Mouse (Mus musculus) testis, adult 2 months (tissue): ENCODE results near the gene Gas2. TPM values are rescaled to one million over a fixed set of nuclear protein-coding genes. Genes with fewer than 3 reads are reported as not detected.

ENCODE experiments used
- H3K27ac ChIP-seq: fragments of 200-500 bp; 2 replicates; pipeline ENCODE4 v1.5.1; 2012; ENCODE audit warnings: low read depth, low read length; ENCODE audit not compliant: control insufficient read depth, insufficient read depth
- H3K27me3 ChIP-seq: fragments of 200-500 bp; 2 replicates; pipeline ENCODE4 v1.6.1; 2012; ENCODE audit warnings: mild to moderate bottlenecking, low read length, moderate library complexity; ENCODE audit not compliant: control insufficient read depth, insufficient read depth
- H3K36me3 ChIP-seq: fragments of 200-500 bp; 2 replicates; pipeline ENCODE4 v1.6.1; 2012; ENCODE audit warnings: mild to moderate bottlenecking, low read length; ENCODE audit not compliant: control insufficient read depth, insufficient read depth
- H3K4me1 ChIP-seq: fragments of 200-500 bp; 2 replicates; pipeline ENCODE4 v1.6.1; 2012; ENCODE audit warnings: low read length; ENCODE audit not compliant: control insufficient read depth, insufficient read depth
- H3K4me3 ChIP-seq: fragments of 200-500 bp; 2 replicates; pipeline ENCODE4 v1.5.1; 2012; ENCODE audit warnings: low read depth, mild to moderate bottlenecking, low read length, moderate library complexity, mixed read lengths; ENCODE audit not compliant: control insufficient read depth
- CTCF ChIP-seq: fragments of 200-500 bp; IDR thresholded peaks from 2 replicates; pipeline ENCODE4 v1.5.1; 2012; ENCODE audit warnings: low read depth, mild to moderate bottlenecking, inconsistent platforms, low read length, moderate library complexity; ENCODE audit not compliant: control insufficient read depth, insufficient read depth, insufficient replicate concordance
- POLR2A ChIP-seq: fragments of 200-500 bp; IDR thresholded peaks from 2 replicates; pipeline ENCODE4 v1.6.1; 2012; ENCODE audit warnings: low read depth, mild to moderate bottlenecking, inconsistent platforms, low read length, moderate library complexity; ENCODE audit not compliant: control insufficient read depth
- polyA plus RNA-seq: library from polyadenylated mRNA; depleted of rRNA; stranded (reverse); fragments of >200 nt; gene quantifications from 2 replicates; pipeline ENCODE4 v1.2.3, GENCODE M21; 2012

The Gas2 gene
- polyA plus RNA-seq, 1 experiment = 4.7 TPM

DNA sequence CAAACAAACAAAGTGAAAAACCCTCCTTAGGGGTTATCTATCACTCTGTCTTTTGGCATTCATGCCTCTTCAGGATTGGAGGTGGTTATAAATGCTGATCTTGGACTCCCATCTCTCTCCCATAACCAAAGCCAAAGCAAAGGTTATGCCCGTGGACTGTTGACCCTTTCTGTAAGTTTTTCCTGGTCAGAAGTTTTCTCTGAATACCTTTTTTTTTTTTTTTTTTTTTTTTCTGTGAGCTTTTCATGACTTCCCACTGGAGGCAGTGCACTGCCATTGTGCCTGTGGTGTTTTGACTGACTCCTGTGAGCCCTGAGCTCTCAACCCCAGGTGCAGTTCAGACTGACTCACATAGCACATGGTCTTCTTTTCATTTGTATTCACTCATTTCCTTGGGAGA lies 6.2 kb downstream of the Gas2 start:
- Histone ChIP-seq H3K27ac (no peak overlapping the region), H3K4me1 (no peaks in the 10 kb centered on the region), H3K36me3 (no peaks in the 10 kb centered on the region; the same call in 1 of the 2 replicates), H3K27me3 (no peaks in the 10 kb centered on the region), H3K4me3 (no peak overlapping the region)
- no peak for TF ChIP-seq CTCF
- TF ChIP-seq POLR2A = no peak

GRCm38 (mm10) chr7:51872041-51872440 lies 10.2 kb downstream of the Gas2 start:
- H3K4me1 ChIP-seq = no peaks in the 10 kb centered on the region
- H3K27me3 ChIP-seq = no peaks in the 10 kb centered on the region
- TF ChIP-seq POLR2A (no peak), CTCF (no peak)
- no peak overlapping the region for H3K4me3 ChIP-seq
- no peak overlapping the region for H3K27ac ChIP-seq
- H3K36me3 ChIP-seq = no peaks in the 10 kb centered on the region

DNA sequence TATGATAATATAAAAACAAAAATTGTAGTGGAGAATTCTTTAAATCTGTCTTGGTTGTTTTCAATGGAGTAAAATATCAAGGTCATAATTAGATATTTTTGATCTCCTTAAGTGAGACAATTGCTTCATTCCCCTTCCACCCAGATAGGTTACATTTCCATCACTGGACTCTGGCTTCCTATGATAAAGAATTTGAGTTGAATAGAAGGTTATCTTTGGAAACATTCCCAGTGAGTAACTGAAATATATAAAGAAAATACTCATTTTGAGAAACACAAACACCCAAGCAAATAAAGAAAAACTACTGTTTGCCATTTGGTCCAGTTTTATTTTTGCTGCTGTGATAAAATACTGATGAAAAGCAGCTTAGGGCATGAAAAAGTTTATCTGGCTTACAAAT lies 10.8 kb downstream of the Gas2 start:
- Histone ChIP-seq H3K27ac (no peak overlapping the region), H3K4me3 (no peak overlapping the region), H3K27me3 (no peaks in the 10 kb centered on the region), H3K4me1 (no peaks in the 10 kb centered on the region), H3K36me3 (no peaks in the 10 kb centered on the region)
- TF ChIP-seq CTCF = no peak

- no peaks in the 10 kb centered on the region for H3K36me3 ChIP-seq
- TF ChIP-seq CTCF = no peak
- TF ChIP-seq POLR2A = no peak
- H3K27me3 ChIP-seq = no peaks in the 10 kb centered on the region
- H3K27ac ChIP-seq = no peak overlapping the region
- peaks cover 6% of the 10 kb centered on the region for H3K4me1 ChIP-seq
- H3K4me3 ChIP-seq = no peak overlapping the region
Observed at GRCm38 (mm10) chr7:51876316-51876715, 14.5 kb downstream of the Gas2 start.

DNA sequence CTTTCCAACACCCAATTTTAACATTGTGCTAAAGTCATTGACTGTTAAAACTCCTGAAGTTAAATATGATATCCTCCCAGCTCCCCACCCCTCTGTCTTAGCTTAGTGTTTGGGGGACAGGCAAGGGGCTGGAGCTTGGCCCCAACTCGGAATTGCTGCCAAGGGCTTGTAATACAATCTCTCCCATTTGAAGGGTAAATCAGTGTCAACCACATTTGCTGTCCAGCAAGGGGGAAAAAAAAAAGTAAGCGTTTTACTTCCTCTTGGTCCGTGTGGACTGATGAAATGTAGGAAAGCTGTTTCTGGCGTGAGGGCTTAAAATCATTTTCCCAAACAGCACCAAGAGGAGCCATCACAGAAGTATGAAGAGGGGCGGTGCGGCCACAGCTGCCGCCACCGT lies 16.9 kb downstream of the Gas2 start:
- TF ChIP-seq CTCF = no peak
- Histone ChIP-seq H3K27ac (no peak overlapping the region), H3K27me3 (no peaks in the 10 kb centered on the region), H3K4me1 (peaks cover 6% of the 10 kb centered on the region), H3K4me3 (peak overlapping the region; percentile 62; the same call in 1 of the 2 replicates), H3K36me3 (no peaks in the 10 kb centered on the region)

DNA sequence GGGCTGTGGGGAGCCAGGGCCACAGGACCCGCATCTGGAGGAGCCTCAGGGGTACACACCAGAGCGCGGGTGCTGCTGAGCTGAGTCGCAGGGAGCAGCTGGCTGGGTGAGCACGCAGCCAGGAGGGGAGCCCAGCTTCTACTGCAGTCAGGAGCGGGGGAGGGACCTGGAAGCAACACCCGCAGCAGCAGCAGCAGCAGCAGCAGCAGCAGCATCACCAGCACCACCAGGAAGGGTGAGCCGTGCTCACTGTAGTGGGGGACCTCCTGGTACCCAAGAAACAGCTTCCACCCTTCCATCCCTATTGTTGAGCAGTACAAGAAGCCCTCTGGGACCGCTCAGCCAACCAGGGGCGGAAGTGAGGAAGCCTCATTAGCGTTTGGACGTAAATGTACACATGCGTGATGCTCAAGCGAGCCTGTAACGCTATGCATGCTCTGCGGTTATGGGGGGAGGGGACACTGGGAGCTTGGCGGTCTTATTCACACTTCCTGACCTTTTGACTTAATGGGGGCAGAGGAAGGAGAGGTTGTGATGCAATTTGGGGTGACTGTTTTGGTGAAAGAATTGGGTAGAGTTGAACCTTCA lies 17.4 kb downstream of the Gas2 start:
- Histone ChIP-seq H3K36me3 (no peaks in the 10 kb centered on the region), H3K27me3 (no peaks in the 10 kb centered on the region), H3K27ac (no peak overlapping the region), H3K4me3 (peak overlapping the region; percentile 62), H3K4me1 (peaks cover 6% of the 10 kb centered on the region)
- no peak for TF ChIP-seq CTCF
- no peak for TF ChIP-seq POLR2A

- Histone ChIP-seq H3K36me3 (no peaks in the 10 kb centered on the region), H3K27ac (no peak overlapping the region), H3K4me1 (peaks cover 6% of the 10 kb centered on the region), H3K4me3 (no peak overlapping the region), H3K27me3 (no peaks in the 10 kb centered on the region)
- TF ChIP-seq CTCF (no peak), POLR2A (no peak)
Observed at GRCm38 (mm10) chr7:51880121-51880520, 18.3 kb downstream of the Gas2 start.

GRCm38 (mm10) chr7:51885345-51885744 lies 23.5 kb downstream of the Gas2 start:
- TF ChIP-seq CTCF = no peak
- no peak for TF ChIP-seq POLR2A
- H3K4me3 ChIP-seq = no peak overlapping the region
- no peaks in the 10 kb centered on the region for H3K27me3 ChIP-seq
- H3K4me1 ChIP-seq = no peaks in the 10 kb centered on the region
- H3K27ac ChIP-seq = no peak overlapping the region
- peaks cover 1% of the 10 kb centered on the region; the same call in 1 of the 2 replicates for H3K36me3 ChIP-seq
